Mouse (Mus musculus): Measurements from ENCODE around the gene Arhgef18. TPM values are rescaled to one million over a fixed set of nuclear protein-coding genes. Genes with fewer than 3 reads are reported as not detected.

Gene Arhgef18
- total and polyA plus RNA-seq, 3 experiments, result 3.0 to 6.6 TPM; not detected in 1

GRCm38 (mm10) chr8:3451992-3452391, 59.2 kb downstream of the Arhgef18 start:
- Histone ChIP-seq H3K27ac (ENCODE audit: control insufficient read depth, low read depth, low read length) (no peak overlapping the region), H3K9ac (ENCODE audit: control insufficient read depth, low read depth, low read length, poor library complexity, severe bottlenecking) (no peak overlapping the region), H3K36me3 (ENCODE audit: control insufficient read depth in 1 of 2, insufficient read depth in 2 of 2, low read length in 2 of 2) (no peaks in the 10 kb centered on the region), H3K4me1 (ENCODE audit: control insufficient read depth in 1 of 2, insufficient read depth in 2 of 2, low read length in 2 of 2) (no peaks in the 10 kb centered on the region), H3K79me2 (ENCODE audit: control insufficient read depth, insufficient read depth, low read length, poor library complexity) (no peaks in the 10 kb centered on the region), H3K27me3 (ENCODE audit: control insufficient read depth in 1 of 2, insufficient read depth in 2 of 2, low read length in 2 of 2) (no peaks in the 10 kb centered on the region), H3K9me3 (replicated peaks; ENCODE audit: insufficient read depth, low read length) (no peaks in the 10 kb centered on the region), H3K4me3 (ENCODE audit: control insufficient read depth in 1 of 2, insufficient read depth in 1 of 2, low read depth in 2 of 2, low read length in 2 of 2) (no peak overlapping the region)
- TF ChIP-seq RCOR1 (IDR thresholded peaks at IDR 0.05; ENCODE audit: low read depth, low read length) (no peak), MYC (IDR thresholded peaks at IDR 0.05; ENCODE audit: low read depth, low read length) (no peak), ZNF384 (IDR thresholded peaks at IDR 0.05; ENCODE audit: low read depth, low read length) (no peak), TBP (IDR thresholded peaks at IDR 0.05; ENCODE audit: low read depth, low read length) (no peak), KAT2A (conservative IDR thresholded peaks at IDR 0.05; ENCODE audit: low read depth, low read length) (no peak), MAZ (IDR thresholded peaks at IDR 0.05; ENCODE audit: low read depth, low read length) (no peak), SMC3 (IDR thresholded peaks at IDR 0.05; ENCODE audit: low read depth, low read length) (no peak), BHLHE40 (IDR thresholded peaks at IDR 0.05; ENCODE audit: borderline replicate concordance, low read depth, low read length) (no peak), POLR2AphosphoS2 (IDR thresholded peaks at IDR 0.05; ENCODE audit: low read length) (no peak), HCFC1 (IDR thresholded peaks at IDR 0.05; ENCODE audit: low read depth, low read length) (no peak), E2F4 (IDR thresholded peaks at IDR 0.05; ENCODE audit: borderline replicate concordance, low read depth, low read length) (no peak), GATA1 (IDR thresholded peaks at IDR 0.05; ENCODE audit: low read depth, low read length) (no peak), ZKSCAN1 (IDR thresholded peaks at IDR 0.05; ENCODE audit: low read depth, low read length) (no peak), POLR2AphosphoS5 (IDR thresholded peaks at IDR 0.05; ENCODE audit: borderline replicate concordance, low read depth, low read length) (no peak), MXI1 (IDR thresholded peaks at IDR 0.05; ENCODE audit: low read depth, low read length) (no peak), USF1 (IDR thresholded peaks at IDR 0.05; ENCODE audit: low read depth, low read length) (no peak)
- DNase-seq (ENCODE audit: low read depth, low spot score), result no peak

GRCm38 (mm10) chr8:3463248-3463647, 70.4 kb downstream of the Arhgef18 start:
- Histone ChIP-seq H3K4me3 (ENCODE audit: control insufficient read depth in 1 of 2, insufficient read depth in 1 of 2, low read depth in 2 of 2, low read length in 2 of 2) (no peak overlapping the region), H3K27me3 (ENCODE audit: control insufficient read depth in 1 of 2, insufficient read depth in 2 of 2, low read length in 2 of 2) (no peaks in the 10 kb centered on the region), H3K27ac (ENCODE audit: control insufficient read depth, low read depth, low read length) (no peak overlapping the region), H3K9ac (ENCODE audit: control insufficient read depth, low read depth, low read length, poor library complexity, severe bottlenecking) (no peak overlapping the region), H3K36me3 (ENCODE audit: control insufficient read depth in 1 of 2, insufficient read depth in 2 of 2, low read length in 2 of 2) (peaks cover 0 to 4% of the 10 kb centered on the region in 2 experiments; a peak in 1 of 4 replicates), H3K9me3 (replicated peaks; ENCODE audit: insufficient read depth, low read length) (no peaks in the 10 kb centered on the region), H3K4me1 (ENCODE audit: control insufficient read depth in 1 of 2, insufficient read depth in 2 of 2, low read length in 2 of 2) (peaks cover 0 to 9% of the 10 kb centered on the region in 2 experiments; a peak in 2 of 4 replicates), H3K79me2 (ENCODE audit: control insufficient read depth, insufficient read depth, low read length, poor library complexity) (no peaks in the 10 kb centered on the region; the same call in 1 of the 2 replicates)
- TF ChIP-seq MXI1 (IDR thresholded peaks at IDR 0.05; ENCODE audit: low read depth, low read length) (no peak), UBTF (IDR thresholded peaks at IDR 0.05; ENCODE audit: borderline replicate concordance, insufficient read depth, low read depth, low read length) (no peak), ELF1 (IDR thresholded peaks at IDR 0.05; ENCODE audit: low read depth, low read length) (no peak), ZC3H11A (IDR thresholded peaks at IDR 0.05; ENCODE audit: low read depth, low read length) (no peak), MAX (IDR thresholded peaks at IDR 0.05; ENCODE audit: low read length) (no peak), CHD2 (IDR thresholded peaks at IDR 0.05; ENCODE audit: low read length) (no peak), POLR2AphosphoS2 (IDR thresholded peaks at IDR 0.05; ENCODE audit: low read length) (no peak), NRF1 (IDR thresholded peaks at IDR 0.05; ENCODE audit: insufficient read depth, low read depth, low read length, poor library complexity, severe bottlenecking) (no peak), NELFE (IDR thresholded peaks at IDR 0.05; ENCODE audit: low read depth, low read length) (no peak), SMC3 (IDR thresholded peaks at IDR 0.05; ENCODE audit: low read depth, low read length) (no peak), GABPA (IDR thresholded peaks at IDR 0.05; ENCODE audit: low read depth, low read length) (no peak), MEF2A (IDR thresholded peaks at IDR 0.05; ENCODE audit: extremely low read depth, insufficient replicate concordance, low read depth, low read length, poor library complexity, severe bottlenecking) (no peak)
- no peak for DNase-seq (ENCODE audit: low read depth, low spot score)

Data from MEL (cell line).